Mouse (Mus musculus) adrenal gland, postnatal 4 days (tissue): ENCODE data around the gene Arhgef3. TPM values are rescaled to one million over a fixed set of nuclear protein-coding genes. Genes with fewer than 3 reads are reported as not detected.

Experiments
- DNase-seq, 2 experiments: peaks; one replicate each; pipeline ENCODE4 v3.0.0; 2021 to 2022; ENCODE audit warnings: low spot score in 2 of 2, mixed read lengths in 2 of 2
- total RNA-seq, 2 experiments: library from RNA; stranded (reverse); gene quantifications; 2 replicates each; pipeline ENCODE4 v1.2.3; 2021

Arhgef3 gene
- total RNA-seq, 2 experiments from 2014 or later, result 55.8 to 56.3 TPM

- no peak for DNase-seq
These were observed 188.6 kb downstream of the Arhgef3 start for GRCm38 (mm10) chr14:27303294-27303693.

DNA sequence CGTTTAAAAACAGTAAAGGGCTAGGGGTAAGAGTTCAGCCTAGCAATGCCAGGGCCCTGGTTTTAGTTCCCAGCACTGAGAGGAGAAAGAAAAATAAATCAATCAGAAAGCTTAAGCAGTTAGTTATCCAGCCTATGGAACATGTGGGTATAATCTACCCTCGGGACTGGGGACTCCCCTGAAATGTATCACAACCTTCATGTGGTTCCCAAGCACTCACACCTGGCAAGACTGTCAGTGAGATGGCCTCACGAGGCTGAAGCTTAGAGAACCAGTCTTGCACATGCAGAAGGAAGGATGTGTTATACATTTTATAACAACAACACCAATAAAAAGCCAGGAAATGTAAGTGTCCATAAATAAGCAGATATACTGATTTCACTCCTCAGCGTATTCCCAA lies 189.7 kb downstream of the Arhgef3 start:
- DNase-seq, result no peak

DNA sequence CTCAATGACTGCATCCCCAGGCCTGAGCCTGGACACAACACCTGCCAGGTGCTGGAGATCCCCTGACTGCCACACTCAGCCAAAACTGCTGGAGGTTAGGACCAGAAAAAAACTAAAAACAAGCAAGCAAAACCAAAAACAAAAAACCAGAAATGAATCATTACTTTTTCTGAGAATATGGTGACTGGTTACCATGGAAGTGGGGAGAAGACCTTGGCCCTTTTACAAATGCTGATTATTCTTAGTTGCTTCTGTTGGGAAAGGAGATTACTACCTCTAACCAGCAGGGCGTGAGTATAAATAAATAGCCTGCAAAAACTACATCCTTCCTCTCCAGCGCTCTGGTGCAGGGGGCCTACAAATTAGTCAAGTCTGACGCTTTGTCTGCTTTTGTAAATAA lies 194.1 kb downstream of the Arhgef3 start:
- DNase-seq, result no peak

- DNase-seq, result no peak
These were observed 196.0 kb downstream of the Arhgef3 start for GRCm38 (mm10) chr14:27310559-27311242.

DNA sequence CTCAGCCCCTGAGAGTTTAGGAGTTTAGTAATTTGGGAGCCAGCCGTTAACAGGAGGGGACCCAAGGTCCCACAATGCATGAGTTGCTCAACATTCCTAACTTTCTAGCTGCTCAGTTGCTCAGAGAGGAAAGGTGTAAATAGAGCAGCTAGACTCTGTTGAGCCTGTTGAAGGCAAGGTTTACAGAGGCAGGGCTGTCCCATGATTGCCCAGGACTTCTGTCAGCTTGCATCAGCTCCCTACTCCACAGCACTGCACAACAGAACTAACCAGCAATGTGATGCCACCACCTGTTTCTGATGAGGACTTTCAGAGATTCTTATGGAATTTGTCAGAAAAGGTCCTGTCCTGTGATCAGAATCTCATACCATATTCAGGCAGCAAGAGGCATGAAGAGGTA lies 197.7 kb downstream of the Arhgef3 start:
- DNase-seq, result no peak

DNA sequence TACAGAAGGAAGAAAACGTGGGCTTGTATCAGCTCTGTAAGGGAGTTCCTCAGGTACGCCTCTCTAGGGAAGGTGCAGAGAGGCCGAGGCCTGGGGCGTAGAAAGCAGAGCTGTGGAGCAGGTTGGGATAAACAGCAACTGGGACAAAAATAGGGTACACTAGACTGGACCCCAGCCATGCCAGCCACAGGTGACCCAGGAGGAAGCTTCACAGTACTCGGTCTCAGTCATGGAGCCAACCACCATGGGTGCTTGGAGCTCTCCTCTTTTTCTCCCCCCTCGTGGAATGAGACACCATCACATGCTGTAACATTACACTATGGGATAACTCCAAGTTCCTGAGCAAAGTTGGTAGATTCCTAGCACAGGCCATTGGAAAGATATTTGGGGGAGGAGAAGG lies 201.0 kb downstream of the Arhgef3 start:
- DNase-seq, result no peak

GRCm38 (mm10) chr14:27317146-27317545 lies 202.4 kb downstream of the Arhgef3 start:
- DNase-seq, result no peak

GRCm38 (mm10) chr14:27319386-27319785 lies 204.7 kb downstream of the Arhgef3 start:
- no peak for DNase-seq

- DNase-seq, result no peak
These were observed 207.3 kb downstream of the Arhgef3 start for GRCm38 (mm10) chr14:27322041-27322440.

GRCm38 (mm10) chr14:27324689-27325088 lies 210.0 kb downstream of the Arhgef3 start:
- no peak for DNase-seq

DNA sequence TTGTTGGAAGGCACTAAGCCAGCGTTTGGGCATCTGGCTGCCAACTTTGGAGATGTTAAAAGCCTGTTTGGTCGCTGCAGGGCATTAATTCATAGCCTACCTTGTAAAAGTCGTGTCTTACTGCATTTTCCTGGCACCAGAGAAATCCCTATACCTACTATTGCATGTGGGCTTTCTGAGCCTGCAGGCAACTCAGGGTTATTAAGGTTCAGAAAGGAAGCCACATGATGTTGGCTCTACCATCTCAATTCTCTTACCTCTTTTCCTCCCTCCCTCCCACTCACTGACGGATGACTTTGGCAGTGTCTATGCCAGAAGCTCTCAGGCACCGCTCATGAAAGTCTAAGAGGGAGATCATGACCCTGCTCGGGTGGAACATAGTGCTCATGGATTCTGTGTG lies 210.8 kb downstream of the Arhgef3 start:
- DNase-seq, result no peak

DNA sequence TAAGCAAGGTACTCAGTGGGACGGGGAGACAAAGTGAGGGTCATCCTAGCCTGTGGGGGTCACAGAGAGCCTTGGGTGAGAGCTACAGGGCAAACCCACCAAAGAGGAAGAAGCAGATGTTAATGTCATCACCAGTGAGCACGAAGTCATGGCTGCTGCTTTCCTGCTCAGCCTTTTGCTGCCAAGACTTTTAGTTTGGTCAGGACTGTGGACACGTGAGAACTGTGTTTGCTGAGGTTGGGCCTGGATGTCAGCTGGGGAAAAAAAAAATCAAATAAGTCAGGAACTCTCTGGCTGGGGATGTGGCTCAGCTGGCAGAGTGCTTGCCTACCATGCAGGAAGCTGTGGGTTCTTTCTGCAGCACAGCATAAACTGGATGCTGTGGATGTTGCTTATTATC lies 213.2 kb downstream of the Arhgef3 start:
- DNase-seq, result no peak

DNA sequence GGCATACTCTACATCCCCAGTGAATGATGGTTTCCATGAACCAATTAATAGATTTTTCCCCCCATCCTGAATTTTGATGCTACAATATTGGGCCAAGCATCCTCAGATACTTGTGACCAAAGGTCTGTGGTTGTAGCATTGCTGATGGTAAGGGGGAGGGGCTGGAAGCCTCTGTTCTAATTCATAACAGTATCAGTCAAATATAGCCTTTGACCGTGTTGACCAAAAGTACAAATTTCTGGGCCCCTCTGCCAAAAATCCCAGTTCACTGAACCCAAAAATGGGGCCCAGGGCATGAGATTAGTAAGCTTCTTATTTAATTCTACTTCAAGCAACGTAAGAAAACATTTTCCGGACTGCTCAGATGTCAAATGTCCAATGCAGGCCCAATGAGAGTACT lies 214.3 kb downstream of the Arhgef3 start:
- DNase-seq, result no peak

DNA sequence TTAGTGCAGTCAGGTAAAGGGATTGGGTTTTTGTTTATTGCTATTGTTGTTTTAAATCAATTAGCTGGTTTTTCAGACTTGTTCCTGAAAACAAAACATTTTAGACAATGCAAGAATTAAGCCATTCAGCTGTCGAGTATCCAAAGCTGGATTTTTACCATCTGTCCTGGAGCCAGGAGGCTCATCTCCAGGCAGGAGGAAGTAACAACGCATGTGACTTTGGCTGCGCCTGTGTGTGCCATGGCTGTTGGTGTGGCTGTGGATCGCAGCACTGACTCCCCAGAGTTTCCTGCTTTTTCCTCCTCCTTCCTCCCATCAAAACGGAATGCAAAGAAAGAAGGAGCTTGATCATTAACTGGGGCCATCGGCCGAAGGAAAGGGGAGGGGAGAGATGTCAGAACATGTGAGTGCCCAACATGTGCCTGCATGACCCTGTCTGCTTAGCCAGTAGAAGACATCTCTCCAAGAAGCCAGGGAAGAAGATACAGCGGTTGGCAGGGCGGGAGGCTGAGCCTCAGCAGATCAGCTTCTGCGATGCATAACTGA lies 216.9 kb downstream of the Arhgef3 start:
- DNase-seq, result no peak

GRCm38 (mm10) chr14:27332359-27332987 lies 217.8 kb downstream of the Arhgef3 start:
- no peak for DNase-seq

DNA sequence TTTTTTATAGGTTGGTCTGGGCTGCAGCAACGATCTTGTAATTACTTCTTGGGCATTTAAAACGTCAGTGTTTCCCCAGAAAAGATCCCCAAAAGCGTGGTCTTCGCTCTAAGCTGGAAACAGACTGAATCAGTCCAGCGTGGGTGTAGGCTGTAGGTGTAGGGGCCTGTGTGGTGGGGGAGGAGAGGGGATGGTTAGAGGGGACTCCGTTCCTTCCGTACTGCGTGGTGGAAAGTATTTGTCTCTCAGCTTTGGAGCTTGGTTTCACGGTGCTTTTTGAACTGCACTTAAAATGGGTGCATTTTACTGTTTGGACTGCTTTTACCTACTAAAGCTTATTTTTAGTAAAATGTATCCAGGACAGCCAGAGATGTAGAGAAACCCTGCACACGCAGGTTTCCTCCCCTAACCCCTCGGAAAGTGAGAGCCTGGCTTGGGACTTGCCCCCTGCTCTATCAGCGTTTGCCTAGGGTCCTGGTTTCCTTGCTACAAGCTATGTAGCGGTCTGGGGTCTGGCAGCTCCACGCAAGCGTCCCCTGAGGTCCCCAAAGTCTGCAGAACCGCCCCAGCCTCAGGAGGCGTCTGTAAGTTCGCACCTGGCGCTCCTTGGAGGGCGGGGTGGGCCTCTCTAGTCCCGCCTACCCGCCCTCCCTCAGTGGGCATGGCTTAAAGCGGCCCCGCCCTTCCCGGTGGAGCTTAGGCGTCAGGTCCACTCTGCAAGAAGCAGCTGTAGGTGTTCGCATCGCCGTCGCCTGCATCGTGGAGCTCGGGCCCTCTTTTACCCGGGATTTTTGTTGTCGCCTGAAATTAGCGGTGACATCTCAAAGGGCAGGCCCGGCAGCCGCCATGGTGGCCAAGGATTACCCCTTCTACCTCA lies 220.9 kb downstream of the Arhgef3 start:
- DNase-seq, result peak; percentile 44 to 70

DNA sequence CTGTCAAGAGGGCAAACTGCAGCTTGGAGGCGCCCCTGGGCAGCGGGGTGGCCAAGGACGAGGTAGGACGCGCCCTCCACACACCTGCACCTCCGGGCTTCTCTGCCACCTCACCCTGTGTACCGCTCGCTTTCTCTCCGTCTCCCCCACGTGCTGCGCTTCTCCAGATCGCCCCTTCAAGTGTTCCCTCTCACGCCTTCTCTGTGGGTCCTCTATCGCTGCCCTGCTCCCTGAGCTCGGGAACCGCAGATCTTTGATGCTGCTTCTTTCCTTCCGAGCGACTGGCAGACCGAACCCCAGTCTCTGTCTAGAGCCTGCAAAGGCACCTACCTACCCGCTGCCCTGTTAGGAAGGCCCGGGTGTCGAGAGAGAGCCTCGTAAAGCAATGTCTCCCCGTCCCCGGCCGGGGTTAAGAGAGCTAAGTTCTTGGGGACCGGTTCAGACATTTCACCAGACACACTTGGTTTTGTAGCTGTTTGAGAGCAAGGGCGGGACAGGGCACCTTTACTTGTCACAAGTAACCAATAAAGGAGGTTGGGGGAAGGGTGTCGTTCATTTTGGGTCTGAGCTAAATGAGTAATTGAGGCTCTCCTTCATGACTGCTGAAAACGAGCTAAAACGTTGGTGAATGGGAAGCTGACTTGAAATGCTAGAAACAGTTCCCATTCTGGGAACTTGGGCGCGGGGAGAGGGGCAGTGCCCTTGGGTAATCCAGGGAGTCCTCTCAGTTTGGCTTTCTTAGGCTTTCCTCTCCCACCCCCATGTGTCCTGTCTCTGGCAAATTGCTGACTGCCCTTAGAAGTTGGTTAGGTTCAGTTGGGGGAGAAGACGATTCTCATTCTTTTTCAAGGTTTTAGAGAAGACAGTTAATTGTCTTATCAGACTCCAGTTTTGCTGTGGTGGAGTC lies 221.8 kb downstream of the Arhgef3 start:
- DNase-seq, result peak in 1 of 2 experiments; percentile 11

DNA sequence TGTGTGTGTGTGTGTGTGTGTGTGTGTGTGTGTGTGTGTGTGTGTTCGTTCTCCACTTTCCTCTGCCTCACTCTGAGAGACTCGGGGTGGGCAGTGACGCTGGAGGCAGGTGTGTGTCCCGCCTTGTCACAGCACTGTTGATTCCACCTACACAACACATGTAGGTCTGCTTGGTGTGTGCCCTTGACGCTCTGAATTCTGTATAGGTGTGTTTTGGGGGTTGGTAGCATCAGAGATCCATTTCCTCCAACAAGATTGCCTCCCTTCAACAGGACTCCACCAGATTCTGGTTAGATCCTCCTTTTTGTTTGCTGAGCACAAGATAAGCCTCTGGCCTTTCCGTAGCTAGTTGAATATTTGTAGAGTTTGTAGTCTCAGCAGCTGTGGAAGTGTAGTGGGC lies 222.5 kb downstream of the Arhgef3 start:
- no peak for DNase-seq

DNA sequence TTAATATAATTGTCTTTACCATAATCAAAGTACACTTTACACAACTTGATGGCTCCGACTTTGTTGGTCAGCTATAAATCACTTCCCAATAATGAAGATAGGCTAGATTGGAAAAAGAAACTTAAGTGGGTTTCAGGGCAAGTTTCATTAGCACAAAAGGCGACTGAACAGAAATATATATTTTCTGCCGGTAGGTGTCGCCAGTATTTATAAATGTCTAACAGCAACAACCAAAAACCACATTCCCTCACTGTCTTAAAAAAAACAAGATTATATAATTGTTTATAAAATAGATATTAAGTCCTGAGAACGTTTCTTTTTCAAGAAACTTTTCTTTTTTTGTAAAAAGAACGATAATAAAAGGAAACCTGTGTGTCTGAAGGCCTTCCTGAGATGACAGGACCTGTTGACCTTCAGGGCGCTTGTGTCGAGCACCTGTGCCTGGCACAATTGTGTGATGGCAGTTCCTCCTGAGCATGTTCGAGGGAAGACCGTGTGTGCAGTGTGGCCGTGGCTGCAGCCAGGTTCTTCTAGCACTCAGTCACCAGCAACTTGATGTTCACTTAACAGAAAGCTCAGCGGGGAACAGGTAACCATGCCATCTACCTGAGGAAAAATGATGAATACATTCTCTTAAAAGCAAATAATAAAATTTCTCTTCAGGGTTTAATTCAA lies 223.5 kb downstream of the Arhgef3 start:
- no peak for DNase-seq
